Mouse (Mus musculus): Measurements from ENCODE around the gene Rmnd5b.

Rmnd5b gene

GRCm38 (mm10) chr11:51591915-51592314 lies 43.8 kb downstream of the Rmnd5b start:
- in situ Hi-C loops (cut with MboI) = no loop called here

GRCm38 (mm10) chr11:51591168-51591567 lies 44.5 kb downstream of the Rmnd5b start:
- in situ Hi-C loops (cut with MboI) = no loop called here

DNA sequence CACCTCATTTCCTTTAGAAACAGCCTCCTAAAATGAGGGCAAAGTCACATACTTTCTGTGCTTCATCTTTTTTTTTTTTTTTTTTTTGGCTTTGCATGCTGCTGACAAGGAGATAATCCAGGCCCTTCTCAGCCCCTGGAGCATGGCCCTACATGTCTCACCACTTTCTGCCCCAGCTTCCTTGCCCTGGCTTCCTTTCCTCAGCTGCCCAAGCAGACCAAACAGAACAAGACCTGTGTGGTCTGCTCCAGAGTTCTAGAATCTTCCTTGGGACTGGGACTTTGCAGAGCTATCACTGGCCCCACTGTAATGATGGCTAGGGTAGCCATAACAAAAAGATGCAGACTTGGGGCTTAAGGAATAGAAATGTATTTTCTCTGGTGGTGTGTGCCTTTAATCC lies 45.7 kb downstream of the Rmnd5b start:
- in situ Hi-C loops (cut with MboI) = no loop called here

- in situ Hi-C loops (cut with MboI) = no loop called here
Observed at GRCm38 (mm10) chr11:51588833-51589232, 46.9 kb downstream of the Rmnd5b start.

- in situ Hi-C loops (cut with MboI) = no loop called here
Observed at GRCm38 (mm10) chr11:51587059-51587458, 48.6 kb downstream of the Rmnd5b start.

DNA sequence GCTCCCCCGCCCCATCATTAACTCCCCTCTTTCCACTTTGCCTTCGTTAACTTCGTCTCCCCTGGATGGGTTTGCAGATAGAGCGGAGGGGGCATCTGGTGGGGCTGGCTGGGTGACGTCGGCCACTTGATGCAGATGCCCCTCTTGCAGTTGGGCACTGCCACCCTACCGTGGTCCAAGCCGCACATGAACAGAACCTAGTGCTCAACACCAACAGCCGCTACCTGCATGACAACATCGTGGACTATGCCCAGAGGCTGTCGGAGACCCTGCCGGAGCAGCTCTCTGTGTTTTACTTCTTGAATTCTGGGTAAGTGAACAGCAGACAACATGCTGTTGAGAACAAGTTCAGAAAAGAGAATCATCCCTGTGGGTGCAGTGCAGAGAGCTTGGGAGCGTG lies 49.3 kb downstream of the Rmnd5b start:
- in situ Hi-C loops (cut with MboI) = no loop called here

DNA sequence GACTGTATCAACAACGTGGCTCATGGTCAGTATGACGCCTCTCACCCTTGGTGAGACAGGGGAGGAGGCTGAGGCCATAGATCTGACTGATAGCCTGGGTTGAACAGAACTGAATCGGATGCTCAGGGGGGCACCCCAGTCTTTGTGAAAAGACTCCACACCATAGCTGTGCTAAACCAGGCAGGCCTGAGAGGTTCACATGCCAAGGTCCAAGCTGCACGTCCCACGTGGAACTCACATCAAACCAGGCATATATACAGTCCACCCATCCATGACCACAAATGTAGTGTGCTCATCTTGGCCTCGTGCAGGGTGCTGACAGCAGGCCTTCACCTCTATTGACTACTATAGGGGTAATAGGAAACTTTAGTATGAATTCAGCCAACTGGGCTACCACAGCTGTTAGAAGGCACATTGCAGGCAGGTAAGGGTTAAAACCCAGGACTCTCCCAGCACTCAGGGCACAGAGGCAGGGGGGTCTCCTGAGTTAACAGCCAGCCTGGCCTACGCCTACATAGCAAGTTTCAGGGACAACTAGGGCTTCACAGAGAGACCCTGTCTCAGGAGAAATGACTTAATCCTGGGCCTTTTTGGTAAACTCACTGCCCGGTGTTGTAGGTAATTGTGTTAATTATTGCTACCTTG lies 50.0 kb downstream of the Rmnd5b start:
- in situ Hi-C loops (cut with MboI) = no loop called here

GRCm38 (mm10) chr11:51584431-51585248 lies 51.1 kb downstream of the Rmnd5b start, which contains the start of gene Phykpl:
Gene Phykpl, plus strand, starts transcription at chr11:51584757.
- in situ Hi-C loops (cut with MboI) = no loop called here

DNA sequence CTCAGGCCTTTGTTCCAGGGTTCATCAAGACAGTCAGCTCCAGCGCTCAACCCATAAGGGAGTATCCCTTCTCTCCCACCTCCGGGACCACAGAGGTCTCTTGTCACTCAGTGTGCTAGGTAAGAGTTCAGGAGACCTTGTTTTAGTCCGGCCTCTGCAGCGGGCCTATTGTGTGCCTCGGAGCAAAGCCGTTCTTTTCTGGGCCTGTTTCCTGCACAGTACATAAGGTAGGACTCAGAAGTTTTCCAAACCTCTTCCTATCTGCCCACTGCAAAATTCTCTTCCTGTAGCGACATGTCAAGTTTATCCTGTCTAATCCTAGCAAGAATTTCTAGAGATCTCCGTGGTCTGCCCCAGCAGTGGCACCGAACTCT lies 51.7 kb downstream of the Rmnd5b start:
- in situ Hi-C loops (cut with MboI) = no loop called here

DNA sequence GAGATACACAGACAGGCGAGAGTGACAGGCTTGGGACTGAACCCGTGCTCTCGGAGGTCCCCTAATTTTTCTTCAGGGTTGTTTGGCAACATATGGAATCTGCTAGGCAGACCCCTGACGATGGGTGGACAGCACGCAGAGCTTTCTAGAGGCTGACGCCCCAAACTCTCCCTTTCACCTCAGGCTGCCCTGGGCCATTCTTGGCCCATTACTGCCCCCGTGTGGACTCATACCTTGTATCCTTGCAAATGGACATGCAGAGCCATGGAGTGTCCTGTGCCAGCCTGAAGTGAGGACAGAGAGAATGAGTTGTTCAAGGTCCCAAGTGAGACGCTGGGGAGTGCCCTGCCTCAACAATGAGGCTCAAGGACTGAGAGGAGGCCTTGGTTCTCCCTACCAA lies 53.0 kb downstream of the Rmnd5b start:
- in situ Hi-C loops (cut with MboI) = no loop called here

DNA sequence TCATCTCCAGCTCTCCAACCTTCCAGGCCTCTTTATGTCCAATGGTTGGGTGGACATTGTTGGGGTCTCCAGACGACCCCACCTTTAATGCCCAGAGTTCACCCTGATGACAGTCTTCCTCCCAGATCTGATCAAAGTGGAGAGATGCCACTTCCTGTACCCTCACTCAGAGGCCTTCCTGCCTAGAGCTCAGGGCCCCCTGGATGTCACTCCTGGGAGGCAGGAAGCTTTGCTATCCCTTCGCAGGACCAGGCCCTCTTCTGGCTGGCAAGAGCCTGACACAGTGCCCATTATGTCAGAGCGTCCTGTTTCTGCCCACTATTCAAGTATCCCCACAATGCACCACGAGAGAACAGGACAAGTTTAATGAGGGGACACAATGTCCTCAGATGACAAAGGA lies 56.7 kb downstream of the Rmnd5b start:
- in situ Hi-C loops (cut with MboI) = no loop called here

- in situ Hi-C loops (cut with MboI) = no loop called here
Observed at GRCm38 (mm10) chr11:51577587-51577986, 58.1 kb downstream of the Rmnd5b start.

DNA sequence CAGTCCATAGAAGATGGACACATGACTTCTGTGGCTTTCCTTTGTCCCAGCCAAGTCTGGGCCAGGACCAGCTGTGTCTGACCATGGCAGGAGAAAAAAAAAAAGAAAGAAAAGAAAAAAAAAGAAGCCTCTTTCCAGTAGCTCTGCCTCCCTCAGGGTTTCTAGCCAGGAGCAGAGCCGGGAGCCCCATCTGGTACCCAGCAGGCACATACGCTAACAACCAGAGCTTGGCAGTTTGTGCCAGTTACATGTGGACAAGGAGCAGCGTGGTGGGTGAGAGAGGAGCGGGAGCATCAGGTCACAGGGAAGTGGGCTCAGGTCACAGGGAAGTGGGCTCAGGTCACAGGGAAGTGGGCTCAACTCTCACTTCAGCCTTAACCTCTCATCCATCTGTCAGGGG lies 59.2 kb downstream of the Rmnd5b start:
- in situ Hi-C loops (cut with MboI) = no loop called here

All from mature B cell (primary cell).